Mouse (Mus musculus) cortical plate, adult 2 months (tissue): ENCODE measurements around the gene Col5a1.

Experiments used
- CTCF ChIP-seq: fragments of 200-500 bp; IDR thresholded peaks from 2 replicates; pipeline ENCODE4 v1.5.1; 2011; ENCODE audit warnings: mild to moderate bottlenecking, control low read depth, low read length; ENCODE audit not compliant: insufficient read depth; ENCODE audit errors: extremely low read depth
- POLR2A ChIP-seq: fragments of 200-500 bp; IDR thresholded peaks from 2 replicates; pipeline ENCODE4 v1.6.1; 2011; ENCODE audit warnings: mild to moderate bottlenecking, low read length, control low read depth; ENCODE audit not compliant: insufficient read depth; ENCODE audit errors: extremely low read depth

- TF ChIP-seq CTCF (no peak), POLR2A (no peak)
Measured at GRCm38 (mm10) chr2:27887461-27888264, 1.4 kb downstream of the Col5a1 start.
